Mouse (Mus musculus): ENCODE data around the gene Slc7a11.

The Slc7a11 gene

GRCm38 (mm10) chr3:50300952-50301303 is 142.5 kb downstream of the Slc7a11 start:
- DNase-seq = peak; percentile 70

DNA sequence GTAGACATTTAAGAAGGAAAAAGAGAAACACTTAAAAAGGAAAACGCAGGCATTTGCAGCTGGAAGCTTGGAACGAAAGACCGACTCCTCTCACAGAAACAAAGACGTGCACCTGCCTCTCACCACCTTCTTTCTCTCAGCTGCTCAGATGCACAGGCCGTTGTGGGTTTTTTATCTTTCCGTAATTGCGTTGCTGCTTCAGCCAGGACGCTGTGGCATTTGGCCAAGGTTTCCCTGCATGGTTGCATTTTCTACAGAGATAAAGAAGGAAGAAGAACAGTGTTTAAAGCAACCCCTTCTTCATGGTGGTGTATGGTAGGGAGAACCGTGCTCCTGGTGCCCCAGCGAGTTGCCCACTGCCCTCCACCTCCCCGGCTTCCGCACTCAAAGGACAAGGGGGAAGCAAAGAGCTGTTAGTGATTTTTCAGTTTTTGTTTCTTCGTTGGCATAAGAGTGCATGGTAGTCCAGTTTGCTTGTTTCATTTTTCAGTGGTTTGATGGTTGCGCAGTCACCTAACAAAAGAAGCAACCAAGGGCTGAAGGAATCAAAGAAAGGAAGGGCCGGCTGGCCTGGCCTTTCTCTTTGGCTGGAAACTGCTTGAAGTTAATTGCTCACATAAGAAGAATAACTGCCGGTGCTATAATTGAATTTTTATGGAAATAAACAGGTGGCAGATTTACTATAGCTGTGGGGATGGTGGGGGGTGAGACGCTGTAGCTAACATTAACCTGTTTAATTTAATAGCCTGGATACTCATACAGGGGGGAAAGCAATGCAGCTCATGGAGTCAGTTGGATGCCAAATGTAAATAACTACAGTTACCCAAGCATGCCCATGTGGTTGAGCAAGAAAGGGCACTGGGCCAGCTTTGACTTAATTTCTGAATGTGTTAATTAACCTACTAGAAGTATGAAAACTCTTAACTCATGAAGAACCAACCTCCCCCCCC is 143.1 kb downstream of the Slc7a11 start:
- peak; percentile 14 for DNase-seq

DNA sequence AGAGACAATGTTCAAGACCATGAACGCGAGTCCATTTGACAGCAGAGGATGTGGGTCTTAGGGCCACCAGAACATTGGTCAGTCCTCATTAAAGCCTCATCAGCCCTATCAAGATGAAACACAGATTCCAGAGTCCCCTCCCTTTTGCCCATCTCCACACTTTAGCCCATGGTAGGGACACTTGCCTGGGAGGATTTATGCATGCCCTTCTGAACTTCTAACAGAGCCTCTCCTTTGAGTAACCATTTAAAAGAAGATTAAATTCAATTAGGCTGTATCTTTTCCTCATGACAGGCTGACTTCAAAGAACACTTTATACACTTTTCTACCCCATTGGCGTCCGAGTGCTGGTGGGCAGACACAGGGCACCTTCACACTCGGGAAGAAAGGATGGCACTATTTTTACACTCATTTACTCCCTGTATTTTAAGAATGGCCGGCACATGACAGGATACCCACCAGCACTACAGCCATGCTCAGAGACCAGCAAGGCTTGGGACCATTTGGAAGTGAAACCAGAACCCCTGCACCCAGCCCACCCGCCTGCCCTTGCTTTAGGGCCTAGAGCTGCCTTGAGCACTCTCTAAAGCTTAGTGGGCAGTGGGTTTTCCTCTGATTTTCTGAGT is 144.9 kb downstream of the Slc7a11 start:
- DNase-seq = no peak

- DNase-seq = no peak
These were observed 146.5 kb downstream of the Slc7a11 start for GRCm38 (mm10) chr3:50296956-50297355.

DNA sequence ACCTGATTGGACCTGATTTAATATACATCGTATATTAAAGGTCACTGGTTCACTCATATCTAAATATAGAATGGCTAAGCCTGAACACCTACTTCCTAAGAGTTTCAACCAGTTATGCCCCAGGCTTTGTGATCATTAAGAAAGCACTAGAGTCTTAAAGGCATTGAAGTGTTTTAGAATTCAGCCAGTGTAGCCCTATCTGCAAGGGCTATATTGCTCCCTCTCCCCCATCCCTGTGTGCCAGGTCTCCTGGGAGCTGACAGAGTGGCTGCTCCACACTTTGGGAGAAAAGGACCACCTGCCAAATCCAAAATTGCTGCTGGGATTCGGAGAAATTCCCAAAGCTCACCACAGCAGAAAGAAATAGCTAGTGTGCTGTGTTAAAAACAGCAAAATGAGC is 168.4 kb downstream of the Slc7a11 start:
- no peak for DNase-seq

DNA sequence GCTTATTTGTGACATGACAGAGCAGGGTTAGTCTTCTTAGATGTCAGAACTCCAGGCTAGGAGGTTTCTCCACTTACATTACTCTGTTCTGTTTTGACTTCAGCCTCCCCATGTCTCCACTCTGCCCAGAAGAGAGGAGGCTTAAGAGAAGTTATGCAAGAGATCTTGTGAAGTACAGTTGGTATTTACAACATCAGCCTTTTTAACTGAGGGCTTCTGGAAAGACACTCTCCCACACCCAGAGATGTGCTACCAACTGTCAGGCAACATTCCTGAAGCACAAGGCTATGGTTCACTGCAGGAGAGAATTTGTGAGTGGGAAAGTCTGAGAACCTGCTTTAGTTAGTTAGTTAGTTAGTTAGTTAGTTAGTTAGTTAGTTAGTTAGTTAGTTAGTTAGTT is 171.2 kb downstream of the Slc7a11 start:
- DNase-seq = no peak

DNA sequence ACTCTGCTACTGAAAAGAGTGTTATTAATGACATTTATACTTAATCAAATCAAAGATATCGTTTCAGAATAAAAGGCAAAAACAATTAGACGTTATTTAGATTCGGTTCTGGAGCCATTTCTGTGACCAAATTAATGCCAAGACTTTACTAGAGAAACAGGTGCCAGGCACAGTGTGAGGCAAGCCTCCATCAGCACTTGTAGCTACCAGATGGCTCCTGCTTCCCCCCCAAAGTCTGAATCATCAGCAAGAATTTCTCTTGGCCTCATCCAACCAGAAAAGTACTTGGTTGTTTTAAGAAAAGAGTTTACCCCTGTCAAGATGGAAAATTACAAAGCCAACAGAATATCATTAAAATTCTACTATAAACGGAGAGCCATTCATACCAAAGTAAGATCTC is 173.7 kb downstream of the Slc7a11 start:
- no peak for DNase-seq

DNA sequence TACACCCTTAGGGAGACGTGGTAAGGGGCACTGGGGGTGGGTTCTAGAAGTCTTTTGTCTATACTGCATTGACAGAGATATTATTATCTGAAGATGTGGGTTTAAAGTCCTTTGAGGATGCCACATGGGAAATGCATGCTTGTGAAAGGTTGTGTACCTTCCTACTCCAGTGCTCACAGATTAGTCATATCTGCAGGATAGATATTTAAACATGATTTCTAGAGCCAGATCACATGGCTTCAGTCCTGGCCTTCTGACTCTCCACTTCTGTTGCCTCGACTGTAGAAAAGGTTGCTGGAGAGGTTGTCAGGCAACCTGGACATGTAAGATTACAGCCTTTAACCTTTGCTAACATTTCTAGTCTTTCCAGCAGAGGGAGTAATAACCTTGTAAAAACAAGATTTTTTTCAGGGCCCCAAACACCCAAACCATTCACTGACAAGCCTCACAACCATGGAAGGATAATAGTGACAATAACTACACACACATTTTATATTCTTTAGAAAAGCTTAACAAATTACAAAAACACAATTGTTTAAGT is 180.8 kb downstream of the Slc7a11 start:
- DNase-seq = no peak

DNA sequence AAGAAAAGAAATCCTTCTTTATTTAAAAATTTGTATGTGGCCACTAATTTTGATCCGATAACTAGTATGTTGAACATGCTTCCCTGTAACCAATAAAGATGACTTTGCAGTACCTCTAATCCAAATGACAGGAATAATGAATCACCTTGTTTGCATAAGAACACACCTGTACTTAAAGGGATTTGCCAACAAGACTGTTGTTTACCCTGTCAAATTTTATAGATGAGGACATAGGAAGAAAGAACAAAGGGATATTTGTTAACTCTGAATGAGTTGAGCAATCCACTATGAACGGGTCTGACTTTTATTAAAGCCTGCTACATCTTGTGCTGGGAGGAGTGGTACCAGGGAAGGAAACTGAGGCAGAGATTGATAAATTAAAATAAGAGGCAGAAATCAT is 181.3 kb downstream of the Slc7a11 start:
- DNase-seq = no peak

DNA sequence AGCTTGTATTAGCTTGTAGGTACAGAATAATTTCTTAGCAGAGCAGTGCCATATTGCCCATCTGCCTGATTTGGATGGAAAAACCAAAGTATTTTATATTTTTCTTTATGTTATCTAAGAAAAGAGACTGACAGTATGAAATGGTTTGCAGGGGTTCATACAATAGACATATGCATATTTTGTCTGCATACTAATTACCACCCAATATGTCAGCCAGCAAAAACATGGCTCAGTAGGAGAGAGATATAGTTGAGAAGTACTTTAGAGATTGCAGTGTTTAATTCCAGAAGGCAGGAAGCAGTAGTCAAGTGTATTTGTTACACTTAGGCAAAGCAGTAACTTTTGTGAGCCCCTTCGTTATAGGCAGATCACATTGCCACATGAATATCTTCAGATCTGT is 182.7 kb downstream of the Slc7a11 start:
- DNase-seq = no peak

DNA sequence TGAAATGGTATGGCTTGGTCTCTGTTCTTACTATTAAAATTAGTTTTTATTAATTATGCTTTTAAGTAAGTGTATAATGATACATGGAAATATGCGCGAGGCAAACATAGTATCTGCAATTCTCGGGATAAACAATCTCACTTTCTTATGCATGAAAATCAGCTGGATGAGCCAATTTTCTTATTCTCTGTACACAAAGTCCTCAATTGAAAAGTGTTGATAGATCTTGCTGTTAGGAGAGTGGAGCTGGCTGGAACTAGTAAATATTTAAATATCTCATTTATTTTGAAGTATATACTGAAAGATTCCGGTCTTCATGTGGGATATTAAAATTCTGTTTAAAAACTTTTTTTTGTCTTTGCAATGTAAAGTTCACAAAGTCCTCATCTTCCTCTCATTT is 184.6 kb downstream of the Slc7a11 start:
- DNase-seq = no peak

DNA sequence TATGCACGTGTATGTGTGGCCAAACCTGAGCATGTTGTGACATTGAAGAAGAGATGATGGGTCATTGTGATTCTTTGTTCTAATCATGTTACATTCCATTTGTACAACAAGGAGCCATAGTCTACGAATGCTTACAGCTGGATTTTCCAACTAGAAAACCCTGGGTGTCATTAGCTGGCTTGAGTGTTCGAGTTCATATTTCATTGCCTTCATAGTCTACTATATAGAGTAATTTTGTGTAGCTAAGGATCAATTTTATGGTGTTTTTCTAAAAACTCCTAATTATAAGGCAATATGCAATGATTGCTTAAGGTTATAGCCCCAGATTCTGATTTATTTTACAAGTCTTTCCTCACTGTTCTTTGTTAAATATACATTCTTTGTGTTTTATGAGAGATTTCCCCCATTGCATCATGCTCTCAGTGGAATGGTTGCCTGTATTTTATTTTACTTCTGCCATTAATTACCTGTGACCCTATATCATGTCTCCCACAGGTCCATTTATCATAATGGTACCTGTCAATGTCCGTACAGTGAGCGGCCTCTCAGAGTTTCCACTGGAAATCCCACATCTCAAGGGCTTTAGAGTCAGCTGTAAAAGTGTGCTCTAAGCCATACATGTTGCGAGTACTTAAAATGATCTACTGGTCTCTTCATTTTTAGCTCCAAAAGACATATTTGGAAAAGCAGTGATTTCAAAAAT is 193.7 kb downstream of the Slc7a11 start:
- DNase-seq = no peak

DNA sequence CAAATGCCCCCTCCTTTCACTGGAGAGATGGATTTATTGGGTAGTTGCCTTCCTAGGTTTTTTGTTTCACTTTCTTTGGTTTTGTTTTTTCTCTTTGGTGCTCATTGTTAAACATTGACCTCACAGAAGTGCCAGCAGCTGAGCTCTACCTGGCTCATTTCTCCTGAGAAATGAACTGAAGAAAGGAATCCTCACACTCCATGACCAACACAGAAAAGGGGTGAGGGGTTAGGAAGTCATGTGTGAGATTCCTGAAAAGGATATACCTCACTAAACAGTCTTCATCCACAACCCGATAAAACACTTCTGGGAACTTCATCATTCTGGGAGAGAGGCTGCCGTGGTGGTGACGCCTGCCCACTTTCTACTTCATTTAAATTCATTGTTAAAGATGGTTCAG is 207.4 kb downstream of the Slc7a11 start:
- DNase-seq = no peak

- no peak for DNase-seq
These were observed 210.3 kb downstream of the Slc7a11 start for GRCm38 (mm10) chr3:50233144-50233543.

DNA sequence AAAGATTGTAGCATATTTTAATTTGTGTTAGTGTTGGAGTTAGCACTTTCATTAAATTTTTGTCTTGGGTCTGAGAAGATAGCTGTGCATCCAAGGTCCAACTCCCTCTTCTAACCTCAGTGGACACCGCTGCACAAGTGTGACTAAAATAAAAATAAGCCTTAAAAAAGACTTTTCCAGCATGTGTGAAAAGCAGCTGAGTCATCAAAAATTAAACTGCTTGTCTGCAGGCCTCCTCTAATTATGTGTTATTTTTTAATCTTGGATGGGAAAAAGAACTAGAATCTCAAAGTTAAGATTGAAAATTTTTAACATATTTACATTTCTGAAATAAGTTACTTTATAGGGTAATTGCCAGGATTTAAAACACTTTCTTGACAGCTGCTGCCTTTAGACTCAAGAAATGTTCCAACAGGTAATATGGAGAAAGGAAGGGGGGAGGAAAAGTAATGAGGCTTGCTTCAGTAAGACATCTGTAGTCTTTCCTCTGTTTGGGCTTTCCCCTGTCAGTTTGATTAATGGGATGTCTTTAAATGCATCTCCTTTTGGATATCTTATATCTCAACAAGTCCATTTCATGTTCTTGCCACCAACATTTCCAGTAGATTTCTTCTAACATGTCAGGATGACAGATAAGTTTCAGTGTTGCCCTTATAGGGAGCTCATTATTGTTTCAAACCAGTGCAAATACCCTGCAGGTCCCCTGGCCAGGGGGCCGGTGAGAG is 218.9 kb downstream of the Slc7a11 start:
- DNase-seq = no peak

DNA sequence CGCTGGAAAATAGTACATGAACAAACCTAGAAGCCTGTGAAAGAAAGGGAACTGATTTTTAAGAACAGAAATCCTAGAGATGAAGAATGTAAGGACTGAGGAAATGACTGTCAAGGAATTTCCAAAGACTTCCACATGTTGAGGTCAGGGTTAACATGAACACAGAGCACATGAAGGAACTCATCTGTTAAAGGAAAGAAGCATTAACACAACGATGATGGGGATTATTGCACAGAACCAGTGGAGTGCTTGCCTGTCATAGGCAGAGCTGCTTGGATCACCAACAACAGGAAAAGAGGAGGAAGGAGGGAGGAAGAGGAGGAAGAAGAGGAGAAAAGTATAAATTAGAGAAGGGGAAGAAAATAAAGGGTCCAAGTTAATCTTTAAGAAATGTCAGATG is 223.0 kb downstream of the Slc7a11 start:
- DNase-seq = no peak

- DNase-seq = no peak
These were observed 257.0 kb downstream of the Slc7a11 start for GRCm38 (mm10) chr3:50186369-50186768.

GRCm38 (mm10) chr3:50185879-50186278 is 257.5 kb downstream of the Slc7a11 start:
- peak; percentile 5 for DNase-seq

GRCm38 (mm10) chr3:50160756-50161155 is 282.7 kb downstream of the Slc7a11 start:
- no peak for DNase-seq

GRCm38 (mm10) chr3:50144144-50144543 is 299.3 kb downstream of the Slc7a11 start:
- DNase-seq = no peak

GRCm38 (mm10) chr3:50138319-50138718 is 305.1 kb downstream of the Slc7a11 start:
- DNase-seq = no peak

DNA sequence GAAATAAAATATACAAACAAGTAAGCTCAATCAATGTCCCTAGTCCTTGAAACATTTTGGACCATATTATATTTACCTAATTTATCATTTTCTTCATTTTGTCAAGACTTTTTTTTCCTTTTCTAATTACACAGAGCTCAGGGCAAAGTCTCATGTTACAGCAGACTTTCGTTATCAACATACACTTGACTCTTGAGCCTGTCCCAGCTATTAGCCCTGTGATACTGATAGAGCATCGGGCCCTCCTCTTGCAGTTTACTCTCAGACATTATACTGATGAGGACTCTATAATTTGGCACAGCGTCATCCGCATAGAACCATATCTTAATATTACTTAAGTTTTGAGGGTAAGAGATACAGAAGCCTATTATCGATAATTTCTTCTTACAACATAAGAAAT is 311.2 kb downstream of the Slc7a11 start:
- no peak for DNase-seq

DNA sequence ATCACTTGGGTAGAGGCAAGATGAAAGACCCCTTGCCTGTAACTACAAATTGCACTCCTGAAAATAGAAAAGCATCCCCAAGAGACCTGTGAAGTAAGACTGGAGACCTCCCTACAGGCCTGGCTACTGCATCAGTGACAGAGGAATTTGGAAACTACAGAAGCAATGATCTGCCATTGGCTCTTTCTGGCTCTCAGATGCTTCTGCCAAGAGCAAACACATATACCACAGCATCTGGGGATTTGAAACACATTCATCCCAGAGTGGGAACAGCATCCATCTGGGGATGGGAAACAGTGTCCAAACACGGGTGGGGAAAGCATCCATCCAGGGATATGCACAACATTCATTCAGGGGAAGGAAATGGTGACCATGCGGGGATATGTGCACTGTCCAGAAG is 313.1 kb downstream of the Slc7a11 start:
- DNase-seq = no peak

Data from lung, postnatal 10 days (tissue).